Mouse (Mus musculus) olfactory bulb, adult 2 months (tissue): ENCODE results near the gene Dgcr2. TPM values are rescaled to one million over a fixed set of nuclear protein-coding genes. Genes with fewer than 3 reads are reported as not detected.

Experiments
- H3K27ac ChIP-seq: fragments of 200-500 bp; 2 replicates; pipeline ENCODE4 v1.5.1; 2012; ENCODE audit warnings: low read depth, low read length; ENCODE audit not compliant: insufficient read depth
- H3K4me1 ChIP-seq: fragments of 200-500 bp; 2 replicates; pipeline ENCODE4 v1.6.1; 2012; ENCODE audit warnings: low read length; ENCODE audit not compliant: control insufficient read depth, insufficient read depth
- H3K4me3 ChIP-seq: fragments of 200-500 bp; 2 replicates; pipeline ENCODE4 v1.5.1; 2012; ENCODE audit warnings: mild to moderate bottlenecking, low read depth, low read length, moderate library complexity; ENCODE audit not compliant: insufficient read depth
- CTCF ChIP-seq: fragments of 200-500 bp; IDR thresholded peaks from 2 replicates; pipeline ENCODE4 v1.5.1; 2012; ENCODE audit warnings: low read depth, mild to moderate bottlenecking, low read length, moderate library complexity; ENCODE audit not compliant: insufficient read depth
- POLR2A ChIP-seq: fragments of 200-500 bp; IDR thresholded peaks from 2 replicates; pipeline ENCODE4 v1.6.1; 2012; ENCODE audit warnings: mild to moderate bottlenecking, low read depth, low read length, moderate library complexity; ENCODE audit not compliant: insufficient read depth
- WGBS: fragments of 180-500 bp; shearing (Covaris S2); methylation state at CpG from one replicate; pipeline ENCODE4 v1.1.7; 2018; 5-methylcytosine and 5-hydroxymethylcytosine counted together
- polyA plus RNA-seq: library from polyadenylated mRNA; stranded (reverse); fragments of >200 nt; gene quantifications from 2 replicates; pipeline ENCODE4 v1.2.4, GENCODE M21; 2012; ENCODE audit warnings: low replicate concordance; ENCODE audit not compliant: missing spikeins, insufficient read depth, insufficient read length

The Dgcr2 gene
- polyA plus RNA-seq, 1 experiment, result not detected

- no peak overlapping the region for H3K4me3 ChIP-seq
- no peak for TF ChIP-seq POLR2A
- TF ChIP-seq CTCF, result no peak
- peaks cover 10% of the 10 kb centered on the region for H3K4me1 ChIP-seq
- 78% methylated on average over 4 of the region's 4 CpGs for WGBS
- H3K27ac ChIP-seq, result no peak overlapping the region
These were observed 104.3 kb downstream of the Dgcr2 start for GRCm38 (mm10) chr16:17794047-17794446.

GRCm38 (mm10) chr16:17792728-17793127 is 105.6 kb downstream of the Dgcr2 start:
- peaks cover 10% of the 10 kb centered on the region for H3K4me1 ChIP-seq
- 62% methylated on average over 3 of the region's 3 CpGs for WGBS
- no peak overlapping the region for H3K4me3 ChIP-seq
- TF ChIP-seq CTCF (no peak), POLR2A (no peak)
- H3K27ac ChIP-seq, result no peak overlapping the region

Other genes with a start within 250 kb of the Dgcr2 start
- gene Med15, start 165.7 kb downstream of the Dgcr2 start, polyA plus RNA-seq, result not detected in 2 replicates
- not detected in 2 replicates for gene Klhl22, start 138.9 kb downstream of the Dgcr2 start, polyA plus RNA-seq
- gene Scarf2, start 101.3 kb downstream of the Dgcr2 start, polyA plus RNA-seq, result not detected in 2 replicates
- not detected in 2 replicates for gene B830017H08Rik, start 65.4 kb downstream of the Dgcr2 start, polyA plus RNA-seq
- not detected in 2 replicates for gene Car15, start 60.2 kb downstream of the Dgcr2 start, polyA plus RNA-seq
- not detected in 2 replicates for gene Gm20518, start 6.9 kb downstream of the Dgcr2 start, polyA plus RNA-seq
- not detected in 2 replicates for gene Tssk1, start 4.3 kb downstream of the Dgcr2 start, polyA plus RNA-seq
- gene Tssk2, start 75 bp upstream of the Dgcr2 start, polyA plus RNA-seq, result not detected in 2 replicates
- gene Ess2, start 12.8 kb upstream of the Dgcr2 start, polyA plus RNA-seq, result not detected in 2 replicates
- gene Gsc2, start 16.5 kb upstream of the Dgcr2 start, polyA plus RNA-seq, result not detected in 2 replicates
- gene Slc25a1, start 29.7 kb upstream of the Dgcr2 start, polyA plus RNA-seq, result not detected in 2 replicates
- not detected in 2 replicates for gene Vpreb2, start 81.9 kb upstream of the Dgcr2 start, polyA plus RNA-seq
- gene Dgcr6, start 154.3 kb upstream of the Dgcr2 start, polyA plus RNA-seq, result not detected in 2 replicates
- not detected in 2 replicates for gene Prodh, start 191.6 kb upstream of the Dgcr2 start, polyA plus RNA-seq
- gene Rtn4r, start 229.1 kb upstream of the Dgcr2 start, polyA plus RNA-seq, result not detected in 2 replicates